Mouse (Mus musculus) kidney, embryonic 16.5 days (tissue): ENCODE results near the gene Hk2. TPM values are rescaled to one million over a fixed set of nuclear protein-coding genes. Genes with fewer than 3 reads are reported as not detected.
A peak's percentile ranks its signal among the peaks of the same experiment; 100 is the strongest.

Experiments
- ATAC-seq: fragments of 200-750 bp; cut with Nextera tagmentation; 2 replicates; pipeline ENCODE4 v1.8.0; 2017; ENCODE audit warnings: moderate TSS enrichment; ENCODE audit not compliant: low FRiP score, low TSS enrichment
- H3K27ac ChIP-seq: fragments of 300-500 bp; sonication (generic); 2 replicates; pipeline ENCODE4 v1.5.1; 2014; ENCODE audit warnings: low read length
- H3K27me3 ChIP-seq: fragments of 300-500 bp; sonication (generic); 2 replicates; pipeline ENCODE4 v1.6.1; 2014; ENCODE audit warnings: low read length, control low read depth, mixed read lengths; ENCODE audit not compliant: insufficient read depth
- H3K36me3 ChIP-seq: fragments of 300-500 bp; sonication (generic); 2 replicates; pipeline ENCODE4 v1.6.1; 2014; ENCODE audit warnings: low read length, control low read depth, mixed read lengths; ENCODE audit not compliant: insufficient read depth
- H3K4me1 ChIP-seq: fragments of 300-500 bp; sonication (generic); 2 replicates; pipeline ENCODE4 v1.6.1; 2014; ENCODE audit warnings: low read length, control low read depth, mixed read lengths; ENCODE audit not compliant: insufficient read depth
- H3K4me2 ChIP-seq: fragments of 300-500 bp; sonication (generic); replicated peaks from 2 replicates; pipeline ENCODE4 v1.6.1; 2014; ENCODE audit warnings: low read depth, low read length
- H3K4me3 ChIP-seq: fragments of 300-500 bp; sonication (generic); 2 replicates; pipeline ENCODE4 v1.5.1; 2014; ENCODE audit warnings: mild to moderate bottlenecking, low read length
- H3K9ac ChIP-seq: fragments of 300-500 bp; sonication (generic); replicated peaks from 2 replicates; pipeline ENCODE4 v1.6.1; 2014; ENCODE audit warnings: low read length
- H3K9me3 ChIP-seq: fragments of 300-500 bp; sonication (generic); 2 replicates; pipeline ENCODE4 v1.6.1; 2016; ENCODE audit warnings: low read length, control low read depth
- WGBS: fragments of 180-500 bp; shearing (Covaris S2); extraction: QIAGEN DNeasy Blood & Tissue Kit; methylation state at CpG from one replicate; pipeline ENCODE4 v1.1.7; 2014; 5-methylcytosine and 5-hydroxymethylcytosine counted together
- polyA plus RNA-seq: library from polyadenylated mRNA; unstranded; fragments of >200 nt; fragmentation: Nextera tagmentation; extraction: Ambion mirVana; gene quantifications from 2 replicates; pipeline ENCODE4 v1.2.1, GENCODE M21; 2015

The Hk2 gene
- polyA plus RNA-seq, 1 experiment from 2014 or later, result 16.3 TPM

GRCm38 (mm10) chr6:82750063-82750462, 24.2 kb downstream of the Hk2 start:
- Histone ChIP-seq H3K9ac (no peak overlapping the region), H3K36me3 (peaks cover 4% of the 10 kb centered on the region), H3K9me3 (no peaks in the 10 kb centered on the region), H3K27ac (no peak overlapping the region), H3K27me3 (no peaks in the 10 kb centered on the region), H3K4me2 (no peak overlapping the region), H3K4me3 (no peak overlapping the region), H3K4me1 (peaks cover 5% of the 10 kb centered on the region; the same call in 1 of the 2 replicates)
- 56% methylated on average over 2 of the region's 2 CpGs for WGBS
- no peak for ATAC-seq

- H3K4me2 ChIP-seq, result no peak overlapping the region
- no peaks in the 10 kb centered on the region for H3K27me3 ChIP-seq
- H3K4me3 ChIP-seq, result no peak overlapping the region
- 0 out of 2 replicates have a peak, but pooled peaks cover 3% of the 10 kb centered on the region for H3K4me1 ChIP-seq
- no peak overlapping the region for H3K9ac ChIP-seq
- H3K36me3 ChIP-seq, result peaks cover 4% of the 10 kb centered on the region
- H3K9me3 ChIP-seq, result no peaks in the 10 kb centered on the region
- no peak for ATAC-seq
- 94% methylated on average over 9 of the region's 9 CpGs for WGBS
- no peak overlapping the region for H3K27ac ChIP-seq
Measured at GRCm38 (mm10) chr6:82748106-82748672, 26.1 kb downstream of the Hk2 start.

GRCm38 (mm10) chr6:82747085-82747484, 27.2 kb downstream of the Hk2 start:
- ATAC-seq, result no peak
- Histone ChIP-seq H3K9ac (no peak overlapping the region), H3K27ac (no peak overlapping the region), H3K36me3 (peaks cover 9% of the 10 kb centered on the region), H3K4me2 (no peak overlapping the region), H3K4me3 (no peak overlapping the region), H3K9me3 (no peaks in the 10 kb centered on the region), H3K4me1 (no peaks in the 10 kb centered on the region), H3K27me3 (no peaks in the 10 kb centered on the region)
- WGBS, result 30% methylated on average over 5 of the region's 5 CpGs

- 0 out of 2 replicates have a peak, but pooled peaks cover 3% of the 10 kb centered on the region for H3K4me1 ChIP-seq
- peaks cover 9% of the 10 kb centered on the region for H3K36me3 ChIP-seq
- ATAC-seq, result no peak
- no peak overlapping the region for H3K4me3 ChIP-seq
- no peak overlapping the region for H3K27ac ChIP-seq
- H3K9me3 ChIP-seq, result no peaks in the 10 kb centered on the region
- WGBS, result 63% methylated on average over 9 of the region's 9 CpGs
- H3K9ac ChIP-seq, result no peak overlapping the region
- H3K4me2 ChIP-seq, result no peak overlapping the region
- H3K27me3 ChIP-seq, result no peaks in the 10 kb centered on the region
Measured at GRCm38 (mm10) chr6:82744553-82744952, 29.7 kb downstream of the Hk2 start.

GRCm38 (mm10) chr6:82741518-82741880, 32.8 kb downstream of the Hk2 start:
- Histone ChIP-seq H3K4me2 (no peak overlapping the region), H3K4me3 (no peak overlapping the region), H3K9ac (no peak overlapping the region), H3K27ac (no peak overlapping the region), H3K36me3 (peaks cover 11% of the 10 kb centered on the region; the same call in 1 of the 2 replicates), H3K27me3 (no peaks in the 10 kb centered on the region), H3K4me1 (0 out of 2 replicates have a peak, but pooled peaks cover 3% of the 10 kb centered on the region), H3K9me3 (no peaks in the 10 kb centered on the region)
- ATAC-seq, result no peak
- 83% methylated on average over 5 of the region's 5 CpGs for WGBS

- H3K27me3 ChIP-seq, result no peaks in the 10 kb centered on the region
- no peak overlapping the region for H3K4me2 ChIP-seq
- no peaks in the 10 kb centered on the region for H3K9me3 ChIP-seq
- 82% methylated on average over 8 of the region's 8 CpGs for WGBS
- H3K9ac ChIP-seq, result no peak overlapping the region
- ATAC-seq, result no peak
- H3K4me3 ChIP-seq, result no peak overlapping the region
- H3K27ac ChIP-seq, result no peak overlapping the region
- H3K4me1 ChIP-seq, result 0 out of 2 replicates have a peak, but pooled peaks cover 3% of the 10 kb centered on the region
- H3K36me3 ChIP-seq, result peaks cover 11% of the 10 kb centered on the region; the same call in 1 of the 2 replicates
Measured at GRCm38 (mm10) chr6:82740868-82741517, 33.3 kb downstream of the Hk2 start.

GRCm38 (mm10) chr6:82740269-82740668, 34.0 kb downstream of the Hk2 start:
- no peak overlapping the region for H3K4me3 ChIP-seq
- no peaks in the 10 kb centered on the region for H3K27me3 ChIP-seq
- H3K9me3 ChIP-seq, result no peaks in the 10 kb centered on the region
- 0 out of 2 replicates have a peak overlapping the region, but pooled peaks have one; percentile 43 for H3K9ac ChIP-seq
- H3K36me3 ChIP-seq, result peaks cover 12% of the 10 kb centered on the region; the same call in 1 of the 2 replicates
- H3K27ac ChIP-seq, result no peak overlapping the region
- peak overlapping the region; percentile 28 for H3K4me2 ChIP-seq
- WGBS, result 25% methylated on average over 6 of the region's 6 CpGs
- peak; percentile 41; the same call in 1 of the 2 replicates for ATAC-seq
- 0 out of 2 replicates have a peak, but pooled peaks cover 3% of the 10 kb centered on the region for H3K4me1 ChIP-seq

GRCm38 (mm10) chr6:82737634-82738540, 36.4 kb downstream of the Hk2 start:
- 91% methylated on average over 27 of the region's 27 CpGs for WGBS
- H3K4me3 ChIP-seq, result no peak overlapping the region
- peaks cover 20% of the 10 kb centered on the region; the same call in 1 of the 2 replicates for H3K36me3 ChIP-seq
- H3K4me1 ChIP-seq, result 0 out of 2 replicates have a peak, but pooled peaks cover 3% of the 10 kb centered on the region
- H3K9ac ChIP-seq, result no peak overlapping the region
- peak; percentile 33; the same call in 1 of the 2 replicates for ATAC-seq
- H3K27ac ChIP-seq, result peak overlapping the region; percentile 63
- no peaks in the 10 kb centered on the region for H3K9me3 ChIP-seq
- H3K27me3 ChIP-seq, result no peaks in the 10 kb centered on the region
- H3K4me2 ChIP-seq, result no peak overlapping the region; the same call in 1 of the 2 replicates
